Mouse (Mus musculus): ENCODE data around the gene Gpr137b. TPM values are rescaled to one million over a fixed set of nuclear protein-coding genes. Genes with fewer than 3 reads are reported as not detected.
"Not testable (repeated sequence)": the region's sequence is repeated elsewhere in the genome, so short reads cannot be mapped to it uniquely, and the experiment has no call there.

Gpr137b gene
- polyA plus RNA-seq, 1 experiment from 2014 or later: 17.7 TPM

DNA sequence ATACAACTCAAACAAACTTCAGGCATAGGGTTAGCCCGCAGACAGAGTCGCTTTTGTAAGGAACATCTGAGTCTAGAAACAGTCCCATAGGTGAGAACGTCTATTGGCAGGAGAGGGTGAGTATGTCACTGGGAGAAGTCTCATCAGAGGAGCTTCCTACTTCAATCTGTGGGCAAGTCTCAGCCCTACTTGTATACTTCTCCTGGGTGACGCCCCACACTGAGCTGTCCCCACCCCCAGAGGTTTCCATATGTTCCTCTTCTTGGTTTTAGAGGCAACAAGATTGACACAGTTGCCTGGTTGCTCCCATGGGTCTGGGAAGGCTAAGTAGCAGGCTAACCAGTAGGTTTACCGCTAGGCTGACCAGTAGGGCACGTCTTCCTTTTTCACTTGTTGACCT, 10.0 kb upstream of the Gpr137b start:
- WGBS: 74% methylated on average over 6 of the region's 6 CpGs
- not testable (repeated sequence) for H3K27ac ChIP-seq; H3K36me3 ChIP-seq; H3K4me1 ChIP-seq; ATAC-seq (ENCODE audit: insufficient number of reproducible peaks, insufficient read depth, low FRiP score, low TSS enrichment); H3K4me3 ChIP-seq; H3K9me3 ChIP-seq; H3K4me2 ChIP-seq (replicated peaks); H3K27me3 ChIP-seq; H3K9ac ChIP-seq

DNA sequence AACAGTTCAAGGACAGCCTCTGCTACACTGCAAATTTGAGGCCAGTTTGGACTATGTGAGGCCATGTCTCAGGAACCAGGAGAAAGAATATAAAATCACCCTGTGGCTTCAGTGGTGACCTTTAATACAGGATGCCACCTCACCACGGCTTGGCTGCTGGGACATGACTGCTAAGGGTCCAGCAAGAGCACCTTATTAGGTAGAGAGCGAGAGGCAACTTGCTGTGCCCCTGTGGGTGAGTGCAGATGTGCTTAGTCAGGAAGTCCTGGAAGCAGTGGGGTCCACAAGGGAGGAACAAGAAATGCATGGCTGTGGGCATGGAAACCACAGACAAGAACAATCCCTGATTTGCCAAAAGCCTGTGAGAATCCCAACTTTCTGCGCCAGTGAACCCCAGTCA, 9.6 kb upstream of the Gpr137b start:
- not testable (repeated sequence) for H3K9ac ChIP-seq; H3K27me3 ChIP-seq; H3K27ac ChIP-seq; H3K36me3 ChIP-seq; H3K4me2 ChIP-seq (replicated peaks); H3K4me1 ChIP-seq; H3K9me3 ChIP-seq; ATAC-seq (ENCODE audit: insufficient number of reproducible peaks, insufficient read depth, low FRiP score, low TSS enrichment); H3K4me3 ChIP-seq
- WGBS: 90% methylated on average over 3 of the region's 3 CpGs

DNA sequence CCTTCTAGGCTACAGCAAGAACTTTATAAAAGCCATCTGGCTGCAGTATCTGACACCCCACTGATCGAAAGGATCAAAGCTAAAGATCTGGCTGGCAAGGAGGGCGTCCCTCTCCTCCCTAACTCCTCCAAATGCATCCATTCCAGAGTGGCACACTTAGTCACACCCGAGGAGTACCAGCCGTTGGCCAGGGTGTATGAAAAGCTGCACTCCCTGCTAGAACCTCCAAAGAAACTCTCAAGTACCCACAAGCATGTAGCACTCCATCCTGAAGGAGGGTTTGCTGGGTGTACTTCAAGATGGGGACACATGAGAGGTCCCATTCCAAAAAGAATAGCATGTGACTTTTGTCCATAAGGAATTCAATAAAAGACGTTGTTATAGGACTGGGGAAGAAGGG, 9.0 kb upstream of the Gpr137b start:
- H3K4me1 ChIP-seq; H3K27me3 ChIP-seq; H3K4me3 ChIP-seq; ATAC-seq (ENCODE audit: insufficient number of reproducible peaks, insufficient read depth, low FRiP score, low TSS enrichment); H3K9ac ChIP-seq; H3K36me3 ChIP-seq; H3K27ac ChIP-seq; H3K9me3 ChIP-seq; H3K4me2 ChIP-seq (replicated peaks): not testable (repeated sequence)
- WGBS: 68% methylated on average over 5 of the region's 5 CpGs

DNA sequence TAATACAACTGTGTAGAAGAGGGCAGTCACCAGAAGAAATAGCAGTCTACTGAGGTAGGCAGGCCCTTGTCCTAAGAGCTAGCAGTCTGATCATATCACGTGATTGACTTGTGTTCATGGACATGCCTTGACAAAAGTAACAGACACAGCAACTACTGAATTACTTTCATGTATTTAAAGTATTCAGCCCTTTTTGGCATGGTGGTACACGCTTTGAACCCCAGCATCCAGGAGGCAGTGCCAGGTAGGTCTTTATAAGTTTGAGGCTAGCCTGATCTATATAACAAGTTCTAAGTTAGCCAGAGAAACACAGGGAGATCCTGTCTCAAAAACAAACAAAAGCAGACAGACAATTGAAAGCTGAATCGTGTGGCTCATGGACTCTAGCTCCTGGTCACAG, 7.0 kb upstream of the Gpr137b start:
- not testable (repeated sequence) for ATAC-seq (ENCODE audit: insufficient number of reproducible peaks, insufficient read depth, low FRiP score, low TSS enrichment); H3K9ac ChIP-seq; H3K9me3 ChIP-seq; H3K36me3 ChIP-seq; H3K4me3 ChIP-seq; H3K4me2 ChIP-seq (replicated peaks); H3K4me1 ChIP-seq; H3K27me3 ChIP-seq; H3K27ac ChIP-seq
- WGBS: 88% methylated on average over 3 of the region's 3 CpGs

DNA sequence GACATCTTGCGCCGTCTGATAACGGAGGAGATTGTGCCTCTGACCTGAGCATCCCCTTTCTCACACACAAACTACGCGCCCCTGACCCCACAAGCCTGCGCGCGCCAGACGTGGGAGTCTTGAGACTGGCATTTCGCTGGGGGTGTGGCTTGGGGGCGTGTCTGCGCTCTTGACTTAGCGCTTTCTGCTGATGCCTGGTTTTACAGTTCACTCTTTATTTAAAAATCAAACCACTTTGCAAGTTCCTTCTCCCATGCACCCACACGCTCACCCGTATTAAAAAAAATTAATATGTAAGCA, 232 bp upstream of the Gpr137b start:
- peak overlapping the region; percentile 36 for H3K4me3 ChIP-seq
- H3K9me3 ChIP-seq; H3K4me1 ChIP-seq; ATAC-seq (ENCODE audit: insufficient number of reproducible peaks, insufficient read depth, low FRiP score, low TSS enrichment); H3K27ac ChIP-seq; H3K27me3 ChIP-seq; H3K9ac ChIP-seq; H3K36me3 ChIP-seq: not testable (repeated sequence)
- H3K4me2 ChIP-seq (replicated peaks): peak overlapping the region; percentile 47
- WGBS: under 1% methylated on average over 15 of the region's 15 CpGs

DNA sequence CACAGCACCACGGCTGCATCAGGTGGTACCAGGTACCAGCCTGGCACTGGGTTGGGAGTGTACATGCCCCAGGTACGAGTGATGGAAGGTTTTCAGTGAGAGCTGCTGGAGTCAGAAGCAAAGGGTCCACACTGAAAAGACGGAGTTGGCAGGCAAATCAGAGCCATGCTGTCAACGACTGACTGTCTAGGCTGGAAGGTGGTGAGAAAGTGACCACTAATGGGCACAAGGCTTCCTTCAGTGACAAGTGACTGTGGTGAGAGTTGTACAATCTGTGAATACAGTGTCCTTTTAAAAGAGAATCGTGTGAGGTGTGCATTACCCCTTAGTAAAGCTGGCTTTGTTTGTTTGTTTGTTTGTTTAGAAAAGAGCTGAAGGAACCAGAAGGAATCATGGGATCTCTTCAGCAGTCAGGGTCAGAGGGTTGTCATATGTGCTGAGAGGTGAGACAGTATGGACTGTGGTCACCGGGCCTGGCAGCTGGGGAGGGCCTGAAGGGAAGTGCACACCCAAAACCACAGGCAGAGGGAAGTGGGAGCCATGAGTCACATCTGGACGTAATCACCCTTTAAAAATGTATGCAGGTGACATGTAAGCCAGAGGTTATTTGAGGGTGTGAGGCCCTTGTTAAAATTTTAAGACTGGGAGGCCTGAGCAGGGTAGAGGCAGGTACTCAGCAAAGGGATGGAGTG, 15.5 kb downstream of the Gpr137b start:
- not testable (repeated sequence) for H3K27me3 ChIP-seq

DNA sequence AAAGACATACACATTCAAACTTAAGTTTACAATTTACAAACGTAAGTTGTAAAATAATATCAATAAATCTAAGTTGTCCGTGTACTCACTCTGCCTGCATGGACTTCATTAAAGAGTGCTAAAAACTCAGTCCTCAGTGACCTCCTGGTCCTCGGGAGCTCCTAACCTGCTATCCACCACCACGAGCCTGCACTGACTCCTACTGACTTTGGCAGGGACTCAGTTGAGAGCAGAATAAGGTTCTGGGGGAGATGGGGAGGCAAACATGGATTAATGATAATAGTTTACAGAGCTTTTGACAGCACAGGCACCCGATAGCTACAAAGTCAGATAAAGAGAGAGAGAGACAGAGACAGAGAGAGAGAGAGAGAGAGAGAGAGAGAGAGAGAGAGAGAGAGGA, 16.6 kb downstream of the Gpr137b start:
- Histone ChIP-seq H3K4me3 (no peak overlapping the region), H3K9me3 (no peaks in the 10 kb centered on the region), H3K4me2 (replicated peaks) (no peak overlapping the region), H3K36me3 (no peaks in the 10 kb centered on the region), H3K27me3 (no peaks in the 10 kb centered on the region), H3K9ac (no peak overlapping the region), H3K4me1 (no peaks in the 10 kb centered on the region), H3K27ac (no peak overlapping the region)
- no peak for ATAC-seq (ENCODE audit: insufficient number of reproducible peaks, insufficient read depth, low FRiP score, low TSS enrichment)
- 86% methylated on average over 5 of the region's 5 CpGs for WGBS

More for the DNA sequence above, 15.5 kb downstream of the Gpr137b start:
- H3K4me3 ChIP-seq; ATAC-seq (ENCODE audit: insufficient number of reproducible peaks, insufficient read depth, low FRiP score, low TSS enrichment); H3K27ac ChIP-seq; H3K9ac ChIP-seq; H3K36me3 ChIP-seq; H3K4me1 ChIP-seq; H3K9me3 ChIP-seq; H3K4me2 ChIP-seq (replicated peaks): not testable (repeated sequence)
- WGBS: 82% methylated on average over 1 of the region's 7 CpGs

DNA sequence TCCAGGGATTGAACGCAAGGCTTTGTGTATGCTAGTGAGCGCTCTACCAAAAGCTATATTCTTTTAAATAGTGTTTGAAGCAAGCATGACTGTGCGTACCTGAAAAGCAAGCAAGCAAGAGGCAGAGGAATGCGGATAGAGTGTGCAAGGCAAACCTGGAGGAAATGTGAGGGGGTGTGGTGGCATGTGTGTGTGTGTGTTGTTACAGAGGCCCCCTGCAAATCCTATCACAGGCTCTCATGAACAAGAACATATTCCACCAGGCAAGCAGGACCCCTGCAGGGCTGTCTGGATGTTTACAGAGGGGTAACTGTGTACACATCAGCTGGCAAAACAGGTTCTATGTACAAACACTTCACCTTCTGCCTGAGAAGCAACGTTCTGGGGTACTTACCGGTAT, 19.8 kb downstream of the Gpr137b start:
- not testable (repeated sequence) for H3K36me3 ChIP-seq; H3K4me1 ChIP-seq; H3K9ac ChIP-seq; H3K27ac ChIP-seq; H3K4me2 ChIP-seq (replicated peaks); H3K9me3 ChIP-seq; H3K27me3 ChIP-seq; ATAC-seq (ENCODE audit: insufficient number of reproducible peaks, insufficient read depth, low FRiP score, low TSS enrichment); H3K4me3 ChIP-seq
- 94% methylated on average over 6 of the region's 6 CpGs for WGBS

DNA sequence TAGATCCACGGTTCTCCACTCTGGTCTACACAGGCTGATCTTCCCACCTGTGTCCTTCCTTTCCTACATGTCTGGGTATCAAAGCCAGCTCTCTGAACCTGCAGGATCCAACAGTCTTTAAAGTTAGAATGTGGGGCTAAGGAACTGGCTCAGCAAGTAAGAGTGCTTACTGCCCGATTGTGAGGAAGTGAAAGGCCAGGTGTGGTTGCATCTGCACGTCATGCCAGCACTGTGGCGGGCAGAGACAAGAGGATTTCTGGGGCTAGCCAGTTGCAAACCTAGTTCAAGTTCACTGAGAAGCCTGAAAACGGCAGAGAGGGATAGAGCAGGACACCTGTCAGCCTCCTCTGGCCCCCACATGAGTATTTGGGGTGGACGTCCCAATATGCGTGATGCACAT, 22.4 kb downstream of the Gpr137b start:
- not testable (repeated sequence) for H3K4me2 ChIP-seq (replicated peaks); H3K27ac ChIP-seq; H3K9me3 ChIP-seq; H3K36me3 ChIP-seq; H3K27me3 ChIP-seq; ATAC-seq (ENCODE audit: insufficient number of reproducible peaks, insufficient read depth, low FRiP score, low TSS enrichment); H3K4me1 ChIP-seq; H3K4me3 ChIP-seq; H3K9ac ChIP-seq
- WGBS: 90% methylated on average over 7 of the region's 7 CpGs

DNA sequence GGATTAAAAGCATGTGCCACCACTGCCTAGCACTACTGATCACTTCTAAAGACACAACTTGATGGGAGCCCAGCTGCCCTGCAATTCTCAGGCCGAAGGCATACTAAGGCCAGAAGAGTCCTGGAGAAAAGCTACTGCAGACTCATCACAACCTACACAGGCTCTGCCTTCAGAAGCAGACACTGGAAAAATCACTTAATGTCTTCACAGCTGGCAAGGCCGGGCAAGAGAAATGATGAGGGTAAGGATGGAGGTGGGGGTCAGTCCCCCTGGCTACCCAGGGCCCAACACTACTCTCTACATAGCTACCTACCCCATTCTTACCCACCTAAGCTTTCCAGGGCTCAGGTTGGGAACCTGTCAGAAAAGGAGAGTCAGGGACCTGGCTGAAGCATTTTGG, 27.4 kb downstream of the Gpr137b start:
- H3K27ac ChIP-seq; H3K36me3 ChIP-seq; ATAC-seq (ENCODE audit: insufficient number of reproducible peaks, insufficient read depth, low FRiP score, low TSS enrichment); H3K9me3 ChIP-seq; H3K9ac ChIP-seq; H3K4me1 ChIP-seq; H3K27me3 ChIP-seq; H3K4me2 ChIP-seq (replicated peaks); H3K4me3 ChIP-seq: not testable (repeated sequence)
- 94% methylated on average over 2 of the region's 2 CpGs for WGBS

DNA sequence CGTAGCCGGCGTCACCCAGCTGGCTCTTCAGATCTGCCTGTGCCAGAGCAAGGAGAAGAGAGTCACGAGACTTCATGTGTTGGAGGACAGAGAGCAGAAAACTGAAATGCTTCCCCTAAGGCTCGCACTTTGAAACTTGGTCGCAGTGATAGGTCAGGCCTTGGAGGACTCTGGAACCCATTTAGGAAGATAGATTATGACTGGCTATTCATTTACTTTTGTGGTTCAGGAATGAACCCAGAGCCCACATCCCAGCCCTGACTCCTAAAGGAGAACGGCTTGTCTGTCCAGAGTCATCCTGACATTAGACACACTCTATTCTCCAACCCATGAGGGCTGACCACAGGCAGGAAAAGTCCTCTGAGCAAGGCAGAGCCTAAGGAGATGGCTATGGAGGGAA, 30.3 kb downstream of the Gpr137b start:
- 92% methylated on average over 7 of the region's 7 CpGs for WGBS
- ATAC-seq (ENCODE audit: insufficient number of reproducible peaks, insufficient read depth, low FRiP score, low TSS enrichment); H3K9ac ChIP-seq; H3K4me2 ChIP-seq (replicated peaks); H3K27me3 ChIP-seq; H3K9me3 ChIP-seq; H3K4me1 ChIP-seq; H3K4me3 ChIP-seq; H3K27ac ChIP-seq; H3K36me3 ChIP-seq: not testable (repeated sequence)

DNA sequence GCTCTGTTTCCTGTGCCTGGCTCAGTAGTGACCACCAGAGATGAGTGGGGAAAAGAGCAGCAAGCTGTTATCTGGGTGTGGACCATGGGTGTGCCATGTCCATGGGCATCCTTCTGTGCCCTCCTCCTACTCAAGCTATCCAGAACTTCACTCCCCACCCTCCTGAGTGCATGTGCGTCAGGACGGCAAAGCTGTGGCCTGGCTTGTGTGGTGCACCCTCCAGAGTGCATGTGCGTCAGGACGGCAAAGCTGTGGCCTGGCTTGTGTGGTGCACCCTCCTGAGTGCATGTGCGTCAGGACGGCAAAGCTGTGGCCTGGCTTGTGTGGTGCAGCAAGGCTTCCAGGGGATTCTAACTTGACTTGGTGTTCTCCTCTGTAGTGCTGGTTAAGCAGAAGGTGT, 31.6 kb downstream of the Gpr137b start:
- H3K4me2 ChIP-seq (replicated peaks); H3K27ac ChIP-seq; H3K27me3 ChIP-seq; ATAC-seq (ENCODE audit: insufficient number of reproducible peaks, insufficient read depth, low FRiP score, low TSS enrichment); H3K9ac ChIP-seq; H3K4me1 ChIP-seq; H3K9me3 ChIP-seq; H3K36me3 ChIP-seq; H3K4me3 ChIP-seq: not testable (repeated sequence)
- WGBS: 93% methylated on average over 6 of the region's 6 CpGs

DNA sequence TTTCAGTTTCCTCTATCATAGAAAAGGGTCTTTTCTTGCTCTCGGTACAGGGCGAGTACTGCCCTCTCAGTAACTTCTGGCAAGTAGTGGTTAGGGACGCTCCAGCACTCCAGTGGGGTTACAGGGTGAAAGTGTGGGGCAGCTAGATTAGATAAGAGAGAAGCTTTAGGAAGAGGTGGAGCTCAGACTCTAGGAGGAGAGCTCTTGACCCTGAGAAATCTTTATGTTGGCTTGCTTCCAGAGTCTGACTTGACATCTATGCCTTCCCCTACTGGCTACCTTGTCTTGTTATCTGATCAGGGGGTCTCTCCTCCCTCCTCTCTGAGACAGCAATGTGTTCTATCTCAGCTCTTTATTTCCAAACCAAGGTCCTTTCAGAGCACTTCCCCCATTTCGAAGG, 33.8 kb downstream of the Gpr137b start:
- WGBS: 86% methylated on average over 4 of the region's 4 CpGs
- ATAC-seq (ENCODE audit: insufficient number of reproducible peaks, insufficient read depth, low FRiP score, low TSS enrichment); H3K36me3 ChIP-seq; H3K27ac ChIP-seq; H3K4me3 ChIP-seq; H3K9me3 ChIP-seq; H3K9ac ChIP-seq; H3K27me3 ChIP-seq; H3K4me2 ChIP-seq (replicated peaks); H3K4me1 ChIP-seq: not testable (repeated sequence)
